Mouse (Mus musculus) frontal cortex, postnatal 14 days (tissue): ENCODE measurements around the gene Stra8.

Source experiments
- DNase-seq, 2 experiments: peaks; one replicate each; pipeline ENCODE4 v3.0.0; 2022; ENCODE audit warnings: low spot score in 2 of 2

Gene Stra8

GRCm38 (mm10) chr6:34919956-34920355 lies at the start of gene Stra8:
Gene Stra8, plus strand, starts transcription at chr6:34920163.
- DNase-seq: no peak

- no peak for DNase-seq
Observed at GRCm38 (mm10) chr6:34870724-34871123, 49.2 kb upstream of the Stra8 start.

- DNase-seq: no peak
Observed at GRCm38 (mm10) chr6:34871929-34872328, 48.0 kb upstream of the Stra8 start.

- DNase-seq: no peak
Observed at GRCm38 (mm10) chr6:34872871-34873270, 47.1 kb upstream of the Stra8 start.

- no peak for DNase-seq
Observed at GRCm38 (mm10) chr6:34874101-34874921, 45.7 kb upstream of the Stra8 start.

- DNase-seq: no peak
Observed at GRCm38 (mm10) chr6:34875268-34875761, 44.6 kb upstream of the Stra8 start.

- DNase-seq: no peak
Observed at GRCm38 (mm10) chr6:34875966-34876834, 43.8 kb upstream of the Stra8 start.

GRCm38 (mm10) chr6:34876835-34877156 lies 43.2 kb upstream of the Stra8 start:
- DNase-seq: no peak

GRCm38 (mm10) chr6:34877509-34878321 lies 42.2 kb upstream of the Stra8 start, which contains the start of gene Cyren:
Gene Cyren, minus strand, starts transcription at chr6:34878060.
- peak; percentile 85 for DNase-seq

GRCm38 (mm10) chr6:34879101-34879740 lies 40.7 kb upstream of the Stra8 start:
- no peak for DNase-seq

- peak in 1 of 2 experiments; percentile 41 for DNase-seq
Observed at GRCm38 (mm10) chr6:34879911-34880475, 40.0 kb upstream of the Stra8 start.

- DNase-seq: no peak
Observed at GRCm38 (mm10) chr6:34884724-34885123, 35.2 kb upstream of the Stra8 start.

GRCm38 (mm10) chr6:34887131-34887850 lies 32.7 kb upstream of the Stra8 start:
- DNase-seq: no peak

- DNase-seq: no peak
Observed at GRCm38 (mm10) chr6:34889185-34889584, 30.8 kb upstream of the Stra8 start.

- DNase-seq: no peak
Observed at GRCm38 (mm10) chr6:34895569-34895968, 24.4 kb upstream of the Stra8 start.

GRCm38 (mm10) chr6:34896168-34896780 lies 23.7 kb upstream of the Stra8 start:
- no peak for DNase-seq

GRCm38 (mm10) chr6:34899127-34899526 lies 20.8 kb upstream of the Stra8 start:
- DNase-seq: no peak

- no peak for DNase-seq
Observed at GRCm38 (mm10) chr6:34900990-34901389, 19.0 kb upstream of the Stra8 start.

- DNase-seq: no peak
Observed at GRCm38 (mm10) chr6:34901911-34902444, 18.0 kb upstream of the Stra8 start.
